In genomic region chr3:52601011-52601745, GRCm38 (mm10) we compare ENCODE assay signal across 9 mouse cellular contexts.
DNase-seq lines count a peak whose midpoint lies in the region; ATAC-seq and TF ChIP-seq lines count a peak whose summit lies in the region.
"Had no signal": no experiment of that assay in that cellular context is flagged by ENCODE, and none has a peak within 500 bp of the region (broad histone marks: within the 10 kb centered on the region; RNA-seq: fewer than 3 reads in every experiment).

No protein-coding gene starts in this region.

- H3K4me3 ChIP-seq in forebrain, embryonic 16.5 days (replicated peaks; ENCODE audit: low read length): no peak overlapping the region
- no peak overlapping the region for H3K4me3 ChIP-seq in forebrain, embryonic 12.5 days (replicated peaks)
- H3K4me3 ChIP-seq in gastrocnemius, adult 2 months: peak overlapping the region; percentile 65
- no peak overlapping the region for H3K4me3 ChIP-seq in liver, embryonic 12.5 days
- H3K4me3 ChIP-seq in midbrain, embryonic 11.5 days (ENCODE audit: low read depth, low read length): no peak overlapping the region
- H3K4me3 ChIP-seq: liver, embryonic 13.5 days had no signal

- intact Hi-C loops in gastrocnemius, adult 2 months (cut with DNase I): no loop called here

- H3K9me3 ChIP-seq in forebrain, embryonic 16.5 days (ENCODE audit: control insufficient read depth, low read length): no peaks in the 10 kb centered on the region
- H3K9me3 ChIP-seq in forebrain, embryonic 12.5 days: no peaks in the 10 kb centered on the region
- no peaks in the 10 kb centered on the region for H3K9me3 ChIP-seq in liver, embryonic 12.5 days (replicated peaks)
- H3K9me3 ChIP-seq in midbrain, embryonic 11.5 days (ENCODE audit: control insufficient read depth, low read length): no peaks in the 10 kb centered on the region
- H3K9me3 ChIP-seq: liver, embryonic 13.5 days had no signal

- no peak overlapping the region for H3K4me2 ChIP-seq in forebrain, embryonic 16.5 days (ENCODE audit: low read length)
- no peak overlapping the region for H3K4me2 ChIP-seq in forebrain, embryonic 12.5 days
- H3K4me2 ChIP-seq in liver, embryonic 12.5 days: no peak overlapping the region
- H3K4me2 ChIP-seq in midbrain, embryonic 11.5 days: no peak overlapping the region
- H3K4me2 ChIP-seq: liver, embryonic 13.5 days had no signal

- DNase-seq in brain, embryonic 14.5 days (ENCODE audit: low read depth): peak; percentile 60
- DNase-seq in gastrocnemius, adult 2 months: peak; percentile 98
- DNase-seq in layer of hippocampus, postnatal 25 days (ENCODE audit: extremely low spot score in 1 of 2, low spot score in 1 of 2): peak; percentile 23 to 54
- DNase-seq in right cerebral cortex, adult 2 months (ENCODE audit: low spot score in 2 of 2): peak; percentile 34 to 63
- no peak for DNase-seq in midbrain, embryonic 11.5 days (ENCODE audit: low spot score, missing footprints)
- DNase-seq: liver, embryonic 13.5 days had no signal

- peaks cover 10% of the 10 kb centered on the region for H3K4me1 ChIP-seq in forebrain, embryonic 16.5 days (replicated peaks; ENCODE audit: control insufficient read depth, insufficient read depth, low read length)
- peaks cover 10% of the 10 kb centered on the region for H3K4me1 ChIP-seq in forebrain, embryonic 12.5 days
- H3K4me1 ChIP-seq in liver, embryonic 12.5 days: no peaks in the 10 kb centered on the region
- peaks cover 3% of the 10 kb centered on the region; the same call in 1 of the 2 replicates for H3K4me1 ChIP-seq in midbrain, embryonic 11.5 days (ENCODE audit: control insufficient read depth, insufficient read depth, low read length)
- H3K4me1 ChIP-seq: liver, embryonic 13.5 days had no signal

- H3K27me3 ChIP-seq in forebrain, embryonic 16.5 days (replicated peaks; ENCODE audit: control insufficient read depth, insufficient read depth, low read length): no peaks in the 10 kb centered on the region
- no peaks in the 10 kb centered on the region for H3K27me3 ChIP-seq in forebrain, embryonic 12.5 days
- no peaks in the 10 kb centered on the region for H3K27me3 ChIP-seq in liver, embryonic 12.5 days (replicated peaks)
- H3K27me3 ChIP-seq in midbrain, embryonic 11.5 days (ENCODE audit: control insufficient read depth, insufficient read depth, low read length): no peaks in the 10 kb centered on the region
- H3K27me3 ChIP-seq: liver, embryonic 13.5 days had no signal

- no peak overlapping the region for H3K9ac ChIP-seq in forebrain, embryonic 16.5 days (replicated peaks; ENCODE audit: low read depth, low read length)
- H3K9ac ChIP-seq in forebrain, embryonic 12.5 days: no peak overlapping the region
- no peak overlapping the region for H3K9ac ChIP-seq in liver, embryonic 12.5 days
- H3K9ac ChIP-seq in midbrain, embryonic 11.5 days (ENCODE audit: low read length): no peak overlapping the region
- H3K9ac ChIP-seq: liver, embryonic 13.5 days had no signal

- WGBS in forebrain, embryonic 16.5 days: 78% methylated on average over 21 of the region's 21 CpGs
- 93% methylated on average over 21 of the region's 21 CpGs for WGBS in forebrain, embryonic 12.5 days
- 79% methylated on average over 21 of the region's 21 CpGs for WGBS in liver, embryonic 12.5 days (ENCODE audit: insufficient replicate concordance)
- 93% methylated on average over 21 of the region's 21 CpGs for WGBS in midbrain, embryonic 11.5 days

- no peak overlapping the region for H3K27ac ChIP-seq in forebrain, embryonic 16.5 days (ENCODE audit: low read length)
- H3K27ac ChIP-seq in forebrain, embryonic 12.5 days: no peak overlapping the region
- peak overlapping the region; percentile 97 for H3K27ac ChIP-seq in gastrocnemius, adult 2 months
- no peak overlapping the region for H3K27ac ChIP-seq in liver, embryonic 12.5 days
- H3K27ac ChIP-seq in midbrain, embryonic 11.5 days (ENCODE audit: low read depth, low read length): no peak overlapping the region
- H3K27ac ChIP-seq: liver, embryonic 13.5 days had no signal

- ATAC-seq in forebrain, embryonic 16.5 days: peak; percentile 31
- no peak for ATAC-seq in forebrain, embryonic 12.5 days (ENCODE audit: low FRiP score)
- no peak for ATAC-seq in liver, embryonic 12.5 days
- ATAC-seq in midbrain, embryonic 11.5 days (ENCODE audit: low FRiP score): no peak

- TF ChIP-seq POLR2A in brain, embryonic 14.5 days (IDR thresholded peaks at IDR 0.05; ENCODE audit: borderline replicate concordance, extremely low read depth, insufficient read depth, insufficient read length, poor library complexity, severe bottlenecking): no peak

- H3K36me3 ChIP-seq in forebrain, embryonic 16.5 days (ENCODE audit: control insufficient read depth, insufficient read depth): no peaks in the 10 kb centered on the region
- no peaks in the 10 kb centered on the region for H3K36me3 ChIP-seq in forebrain, embryonic 12.5 days (replicated peaks)
- H3K36me3 ChIP-seq in liver, embryonic 12.5 days: no peaks in the 10 kb centered on the region
- no peaks in the 10 kb centered on the region for H3K36me3 ChIP-seq in midbrain, embryonic 11.5 days (ENCODE audit: control insufficient read depth, insufficient read depth, low read length)
- H3K36me3 ChIP-seq: liver, embryonic 13.5 days had no signal

- TF ChIP-seq CTCF in brain, embryonic 14.5 days (IDR thresholded peaks at IDR 0.05; ENCODE audit: borderline replicate concordance, extremely low read depth, insufficient read depth, insufficient read length): no peak
- TF ChIP-seq CTCF in gastrocnemius, adult 2 months (IDR thresholded peaks at IDR 0.05): no peak
